Mouse (Mus musculus): ENCODE measurements around the gene Tm4sf19. TPM values are rescaled to one million over a fixed set of nuclear protein-coding genes. Genes with fewer than 3 reads are reported as not detected.

The Tm4sf19 gene
- polyA plus RNA-seq, 1 experiment = not detected

- Histone ChIP-seq H3K4me3 (ENCODE audit: insufficient read depth, low read length) (peak within 1 kb of the TSS; percentile 68), H3K4me1 (ENCODE audit: control insufficient read depth, insufficient read depth, low read length) (0 out of 2 replicates have a peak, but pooled peaks cover 3% of the 10 kb centered on the region), H3K27ac (ENCODE audit: insufficient read depth, low read length) (peak within 1 kb of the TSS; percentile 94)
- TF ChIP-seq CTCF (IDR thresholded peaks at IDR 0.05; ENCODE audit: borderline replicate concordance, insufficient read depth, low read length) = no peak
- TF ChIP-seq POLR2A (IDR thresholded peaks at IDR 0.05; ENCODE audit: low read depth, low read length) = peak; percentile 90
These were observed 19.5 kb downstream of the Tm4sf19 start, which contains the start of gene Tctex1d2 for GRCm38 (mm10) chr16:32419517-32420483. Tctex1d2 (plus strand) TSS chr16:32419702.

GRCm38 (mm10) chr16:32427506-32427905 lies 27.2 kb downstream of the Tm4sf19 start:
- TF ChIP-seq CTCF (IDR thresholded peaks at IDR 0.05; ENCODE audit: borderline replicate concordance, insufficient read depth, low read length) (no peak), POLR2A (IDR thresholded peaks at IDR 0.05; ENCODE audit: low read depth, low read length) (no peak)
- H3K4me1 ChIP-seq (ENCODE audit: control insufficient read depth, insufficient read depth, low read length) = no peaks in the 10 kb centered on the region
- no peak overlapping the region for H3K27ac ChIP-seq (ENCODE audit: insufficient read depth, low read length)
- no peak overlapping the region for H3K4me3 ChIP-seq (ENCODE audit: insufficient read depth, low read length)

- TF ChIP-seq POLR2A (IDR thresholded peaks at IDR 0.05; ENCODE audit: low read depth, low read length) (peak; percentile 73), CTCF (IDR thresholded peaks at IDR 0.05; ENCODE audit: borderline replicate concordance, insufficient read depth, low read length) (no peak)
These were observed 30.3 kb downstream of the Tm4sf19 start, which contains the start of gene Pcyt1a for GRCm38 (mm10) chr16:32430474-32431046. Pcyt1a (plus strand) TSS chr16:32430921.

GRCm38 (mm10) chr16:32431047-32431591 lies 30.8 kb downstream of the Tm4sf19 start:
- TF ChIP-seq POLR2A (IDR thresholded peaks at IDR 0.05; ENCODE audit: low read depth, low read length) (no peak), CTCF (IDR thresholded peaks at IDR 0.05; ENCODE audit: borderline replicate concordance, insufficient read depth, low read length) (no peak)
- Histone ChIP-seq H3K27ac (ENCODE audit: insufficient read depth, low read length) (0 out of 2 replicates have a peak overlapping the region, but pooled peaks have one; percentile 14), H3K4me1 (ENCODE audit: control insufficient read depth, insufficient read depth, low read length) (no peaks in the 10 kb centered on the region), H3K4me3 (ENCODE audit: insufficient read depth, low read length) (peak overlapping the region; percentile 94)

More at GRCm38 (mm10) chr16:32430474-32431046, 30.3 kb downstream of the Tm4sf19 start, which contains the start of gene Pcyt1a:
- Histone ChIP-seq H3K4me3 (ENCODE audit: insufficient read depth, low read length) (peak within 1 kb of the TSS; percentile 94), H3K27ac (ENCODE audit: insufficient read depth, low read length) (peak within 1 kb of the TSS; percentile 69), H3K4me1 (ENCODE audit: control insufficient read depth, insufficient read depth, low read length) (no peaks in the 10 kb centered on the region)

GRCm38 (mm10) chr16:32431926-32432325 lies 31.6 kb downstream of the Tm4sf19 start:
- peak overlapping the region; percentile 94; the same call in 1 of the 2 replicates for H3K4me3 ChIP-seq (ENCODE audit: insufficient read depth, low read length)
- TF ChIP-seq CTCF (IDR thresholded peaks at IDR 0.05; ENCODE audit: borderline replicate concordance, insufficient read depth, low read length) (no peak), POLR2A (IDR thresholded peaks at IDR 0.05; ENCODE audit: low read depth, low read length) (no peak)

GRCm38 (mm10) chr16:32433138-32433537 lies 32.8 kb downstream of the Tm4sf19 start:
- no peaks in the 10 kb centered on the region for H3K4me1 ChIP-seq (ENCODE audit: control insufficient read depth, insufficient read depth, low read length)
- H3K4me3 ChIP-seq (ENCODE audit: insufficient read depth, low read length) = no peak overlapping the region
- no peak overlapping the region for H3K27ac ChIP-seq (ENCODE audit: insufficient read depth, low read length)
- TF ChIP-seq CTCF (IDR thresholded peaks at IDR 0.05; ENCODE audit: borderline replicate concordance, insufficient read depth, low read length) (no peak), POLR2A (IDR thresholded peaks at IDR 0.05; ENCODE audit: low read depth, low read length) (no peak)

More at GRCm38 (mm10) chr16:32431926-32432325, 31.6 kb downstream of the Tm4sf19 start:
- Histone ChIP-seq H3K27ac (ENCODE audit: insufficient read depth, low read length) (no peak overlapping the region), H3K4me1 (ENCODE audit: control insufficient read depth, insufficient read depth, low read length) (no peaks in the 10 kb centered on the region)

GRCm38 (mm10) chr16:32434066-32434465 lies 33.8 kb downstream of the Tm4sf19 start:
- H3K27ac ChIP-seq (ENCODE audit: insufficient read depth, low read length) = no peak overlapping the region
- TF ChIP-seq POLR2A (IDR thresholded peaks at IDR 0.05; ENCODE audit: low read depth, low read length) = no peak
- no peak for TF ChIP-seq CTCF (IDR thresholded peaks at IDR 0.05; ENCODE audit: borderline replicate concordance, insufficient read depth, low read length)
- H3K4me1 ChIP-seq (ENCODE audit: control insufficient read depth, insufficient read depth, low read length) = no peaks in the 10 kb centered on the region
- H3K4me3 ChIP-seq (ENCODE audit: insufficient read depth, low read length) = no peak overlapping the region

GRCm38 (mm10) chr16:32434691-32435090 lies 34.4 kb downstream of the Tm4sf19 start:
- H3K27ac ChIP-seq (ENCODE audit: insufficient read depth, low read length) = no peak overlapping the region
- no peak overlapping the region for H3K4me3 ChIP-seq (ENCODE audit: insufficient read depth, low read length)
- TF ChIP-seq POLR2A (IDR thresholded peaks at IDR 0.05; ENCODE audit: low read depth, low read length) (no peak), CTCF (IDR thresholded peaks at IDR 0.05; ENCODE audit: borderline replicate concordance, insufficient read depth, low read length) (no peak)
- no peaks in the 10 kb centered on the region for H3K4me1 ChIP-seq (ENCODE audit: control insufficient read depth, insufficient read depth, low read length)

GRCm38 (mm10) chr16:32436657-32437056 lies 36.4 kb downstream of the Tm4sf19 start:
- no peak for TF ChIP-seq POLR2A (IDR thresholded peaks at IDR 0.05; ENCODE audit: low read depth, low read length)
- TF ChIP-seq CTCF (IDR thresholded peaks at IDR 0.05; ENCODE audit: borderline replicate concordance, insufficient read depth, low read length) = no peak
- Histone ChIP-seq H3K27ac (ENCODE audit: insufficient read depth, low read length) (no peak overlapping the region), H3K4me1 (ENCODE audit: control insufficient read depth, insufficient read depth, low read length) (no peaks in the 10 kb centered on the region), H3K4me3 (ENCODE audit: insufficient read depth, low read length) (no peak overlapping the region)
